ENCODE assay signal across 8 mouse cellular contexts in the genomic region with DNA sequence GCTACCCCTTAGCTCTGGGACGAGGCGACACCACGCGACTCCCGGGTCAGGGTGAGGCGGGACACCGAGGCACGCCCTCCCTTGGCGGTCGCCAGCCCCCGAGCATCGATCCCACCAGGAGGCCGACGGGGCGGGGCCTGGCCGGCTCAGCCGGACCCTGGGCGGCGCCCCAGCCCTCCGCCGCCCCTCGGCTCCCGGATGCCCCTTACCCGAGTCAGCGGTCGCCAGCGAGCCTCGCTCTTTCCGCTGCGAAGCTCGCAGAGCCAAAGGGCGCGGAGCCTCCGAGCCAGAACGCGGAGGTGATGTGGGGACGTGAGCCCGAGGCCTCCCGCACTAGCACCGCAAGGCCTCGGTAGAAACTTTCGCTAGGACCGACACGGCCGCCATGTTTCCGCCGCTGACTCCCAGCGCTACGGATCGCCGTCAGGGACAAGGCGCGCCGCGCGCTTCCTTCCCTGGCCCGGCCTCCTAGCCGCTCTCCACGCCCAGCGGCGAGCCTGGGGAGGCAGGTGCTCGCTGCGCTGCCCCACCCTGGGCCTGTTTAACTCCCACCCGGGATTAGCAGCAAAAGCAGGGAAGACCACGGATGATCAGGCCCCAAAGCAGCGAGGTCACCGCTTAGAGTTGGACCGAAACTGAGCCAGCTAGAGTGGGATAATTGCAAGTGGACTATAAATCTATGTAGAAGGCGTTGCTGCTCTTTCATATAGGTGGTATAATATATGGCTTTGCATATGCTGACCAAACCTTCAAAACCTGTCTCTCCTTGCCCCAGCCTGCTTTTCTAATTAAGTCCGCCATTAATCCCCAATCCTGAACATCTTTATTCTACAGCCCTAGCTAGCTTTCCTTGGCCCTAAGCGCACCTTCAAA. TPM values are rescaled to one million over a fixed set of nuclear protein-coding genes. Genes with fewer than 3 reads are reported as not detected.
DNase-seq lines count a peak whose midpoint lies in the region; ATAC-seq and TF ChIP-seq lines count a peak whose summit lies in the region.

A gene (minus strand): TSS at position 480 of the 873 bp plus-strand sequence.

- peak within 1 kb of the TSS; percentile 62 for H3K4me3 ChIP-seq in embryonic fibroblast, embryonic 13.5 days (ENCODE audit: insufficient read depth, low read length)
- peak within 1 kb of the TSS; percentile 72 for H3K4me3 ChIP-seq in kidney, embryonic 14.5 days (ENCODE audit: low read length)
- peak within 1 kb of the TSS; percentile 83 for H3K4me3 ChIP-seq in limb, embryonic 15.5 days
- H3K4me3 ChIP-seq in midbrain, postnatal 0 days (ENCODE audit: low read depth, low read length), result peak within 1 kb of the TSS; percentile 65

- peaks cover 2% of the 10 kb centered on the region; the same call in 1 of the 2 replicates for H3K4me1 ChIP-seq in embryonic fibroblast, embryonic 13.5 days (ENCODE audit: control insufficient read depth, insufficient read depth, low read length)
- peaks cover 6% of the 10 kb centered on the region; the same call in 1 of the 2 replicates for H3K4me1 ChIP-seq in kidney, embryonic 14.5 days (ENCODE audit: control insufficient read depth, insufficient read depth, low read length)
- H3K4me1 ChIP-seq in limb, embryonic 15.5 days, result peaks cover 12% of the 10 kb centered on the region
- peaks cover 9% of the 10 kb centered on the region; the same call in 1 of the 2 replicates for H3K4me1 ChIP-seq in midbrain, postnatal 0 days (ENCODE audit: insufficient read depth, low read length)

- no peak for TF ChIP-seq CTCF in embryonic fibroblast, embryonic 13.5 days (IDR thresholded peaks at IDR 0.05; ENCODE audit: borderline replicate concordance, insufficient read depth, low read length)
- TF ChIP-seq CTCF in midbrain, postnatal 0 days (IDR thresholded peaks at IDR 0.05), result no peak; the same call in 1 of the 2 replicates

- peak within 1 kb of the TSS; percentile 92 for H3K27ac ChIP-seq in embryonic fibroblast, embryonic 13.5 days (ENCODE audit: insufficient read depth, low read length)
- H3K27ac ChIP-seq in kidney, embryonic 14.5 days (ENCODE audit: low read depth, low read length), result peak within 1 kb of the TSS; percentile 91
- peak within 1 kb of the TSS; percentile 99 for H3K27ac ChIP-seq in limb, embryonic 15.5 days
- H3K27ac ChIP-seq in midbrain, postnatal 0 days (ENCODE audit: low read depth, low read length), result peak within 1 kb of the TSS; percentile 89

- peak within 1 kb of the TSS; percentile 50 for H3K4me2 ChIP-seq in kidney, embryonic 14.5 days (replicated peaks; ENCODE audit: low read depth, low read length)
- peak within 1 kb of the TSS; percentile 72 for H3K4me2 ChIP-seq in limb, embryonic 15.5 days
- peak within 1 kb of the TSS; percentile 61 for H3K4me2 ChIP-seq in midbrain, postnatal 0 days (ENCODE audit: low read depth, low read length, poor library complexity, severe bottlenecking)

- H3K9ac ChIP-seq in kidney, embryonic 14.5 days (ENCODE audit: low read depth, low read length), result peak within 1 kb of the TSS; percentile 93
- H3K9ac ChIP-seq in limb, embryonic 15.5 days, result peak within 1 kb of the TSS; percentile 78
- H3K9ac ChIP-seq in midbrain, postnatal 0 days (replicated peaks; ENCODE audit: low read length, poor library complexity, severe bottlenecking), result peak within 1 kb of the TSS; percentile 74

- peak; percentile 87 for TF ChIP-seq POLR2A in embryonic fibroblast, embryonic 13.5 days (IDR thresholded peaks at IDR 0.05; ENCODE audit: low read depth, low read length)

- peaks cover under 1% of the 10 kb centered on the region; the same call in 1 of the 2 replicates for H3K36me3 ChIP-seq in kidney, embryonic 14.5 days (ENCODE audit: control insufficient read depth, insufficient read depth, low read length)
- no peaks in the 10 kb centered on the region; the same call in 1 of the 2 replicates for H3K36me3 ChIP-seq in limb, embryonic 15.5 days
- H3K36me3 ChIP-seq in midbrain, postnatal 0 days (ENCODE audit: insufficient read depth, low read length), result no peaks in the 10 kb centered on the region

- DNase-seq in B cell, adult 2 months, result peak; percentile 90 to 92
- peak; percentile 97 for DNase-seq in brain, adult 2 months (ENCODE audit: low read depth, low spot score)
- DNase-seq in heart, adult 9 months (ENCODE audit: low spot score in 2 of 2), result peak; percentile 92 to 93
- peak; percentile 91 for DNase-seq in midbrain, postnatal 0 days (ENCODE audit: low spot score)
- peak; percentile 92 to 95 for DNase-seq in spleen, postnatal 10 days (ENCODE audit: low spot score in 2 of 2)

- H3K27me3 ChIP-seq in kidney, embryonic 14.5 days (ENCODE audit: control insufficient read depth, insufficient read depth, low read length), result no peaks in the 10 kb centered on the region
- no peaks in the 10 kb centered on the region for H3K27me3 ChIP-seq in limb, embryonic 15.5 days
- H3K27me3 ChIP-seq in midbrain, postnatal 0 days (ENCODE audit: insufficient read depth, low read length), result no peaks in the 10 kb centered on the region

- H3K9me3 ChIP-seq in kidney, embryonic 14.5 days (ENCODE audit: control insufficient read depth, low read length), result no peaks in the 10 kb centered on the region
- H3K9me3 ChIP-seq in limb, embryonic 15.5 days, result no peaks in the 10 kb centered on the region
- no peaks in the 10 kb centered on the region for H3K9me3 ChIP-seq in midbrain, postnatal 0 days (ENCODE audit: low read length)

- ATAC-seq in kidney, embryonic 14.5 days (ENCODE audit: low FRiP score, low TSS enrichment), result peak; percentile 99
- peak; percentile 95 for ATAC-seq in limb, embryonic 15.5 days (ENCODE audit: insufficient number of reproducible peaks, low FRiP score, low TSS enrichment, low read depth)
- peak; percentile 94 for ATAC-seq in midbrain, postnatal 0 days (ENCODE audit: low FRiP score)

- 2% methylated on average over 66 of the region's 71 CpGs for WGBS in kidney, embryonic 14.5 days
- 2% methylated on average over 70 of the region's 71 CpGs for WGBS in limb, embryonic 15.5 days
- 2% methylated on average over 69 of the region's 71 CpGs for WGBS in midbrain, postnatal 0 days

RNA-seq across cellular contexts. Expression of the gene that starts here (rescaled TPM):
- polyA plus RNA-seq in embryonic fibroblast, embryonic 13.5 days (2011; ENCODE audit: insufficient read length, low read depth, missing spikeins), result 37.8 and 46.5 TPM in 2 replicates
- 25.2 and 43.3 TPM in 2 replicates for polyA plus RNA-seq in kidney, embryonic 14.5 days (2014; fragmentation: Nextera tagmentation; extraction: Ambion mirVana)
- 37.2 and 42.6 TPM in 2 replicates for polyA plus RNA-seq in limb, embryonic 15.5 days (2015; fragmentation: Nextera tagmentation; extraction: Ambion mirVana)
- total RNA-seq in midbrain, postnatal 0 days (2014; rRNA removed), result 16.6 and 19.5 TPM in 2 replicates
- 12.5 and 15.0 TPM in 2 replicates for polyA plus RNA-seq in midbrain, postnatal 0 days (2015; fragmentation: Nextera tagmentation; extraction: Ambion mirVana)

Comparison
In these comparisons a context has a peak if more than half of its experiments do, and no peak if none do; other contexts are left out.
1. Peak in every context shown above with its lines: DNase-seq, ATAC-seq, H3K4me3 ChIP-seq and H3K27ac ChIP-seq.